Mouse (Mus musculus) kidney, adult 2 months (tissue): Measurements from ENCODE around the gene Hspb3. TPM values are rescaled to one million over a fixed set of nuclear protein-coding genes. Genes with fewer than 3 reads are reported as not detected.

ENCODE experiments used
- DNase-seq: peaks from one replicate; pipeline ENCODE4 v3.0.0; 2021
- H3K27ac ChIP-seq: fragments of 200-500 bp; 2 replicates; pipeline ENCODE4 v1.5.1; 2012; ENCODE audit warnings: low read depth, low read length, control low read depth, inconsistent platforms; ENCODE audit not compliant: insufficient read depth
- H3K27me3 ChIP-seq: fragments of 200-500 bp; replicated peaks from 2 replicates; pipeline ENCODE4 v1.6.1; 2012; ENCODE audit warnings: mild to moderate bottlenecking, moderate library complexity, low read length, inconsistent platforms; ENCODE audit not compliant: control insufficient read depth, insufficient read depth
- H3K36me3 ChIP-seq: fragments of 200-500 bp; 2 replicates; pipeline ENCODE4 v1.6.1; 2012; ENCODE audit warnings: mild to moderate bottlenecking, moderate library complexity, low read length, inconsistent platforms; ENCODE audit not compliant: control insufficient read depth, insufficient read depth
- H3K4me1 ChIP-seq: fragments of 200-500 bp; 2 replicates; pipeline ENCODE4 v1.6.1; 2011; ENCODE audit warnings: low read length; ENCODE audit not compliant: control insufficient read depth, insufficient read depth
- H3K4me3 ChIP-seq: fragments of 200-500 bp; 2 replicates; pipeline ENCODE4 v1.5.1; 2011; ENCODE audit warnings: mild to moderate bottlenecking, low read depth, low read length, control low read depth; ENCODE audit not compliant: insufficient read depth
- CTCF ChIP-seq: fragments of 200-500 bp; conservative IDR thresholded peaks from 2 replicates; pipeline ENCODE4 v1.5.1; 2011; ENCODE audit warnings: low read depth, mild to moderate bottlenecking, control low read depth, low read length, moderate library complexity, mixed read lengths; ENCODE audit not compliant: insufficient read depth, insufficient read length
- POLR2A ChIP-seq: fragments of 200-500 bp; IDR thresholded peaks from one replicate; pipeline ENCODE4 v1.6.1; 2011; ENCODE audit warnings: low read depth, low read length, control low read depth
- WGBS: fragments of 180-500 bp; shearing (Covaris S2); methylation state at CpG from one replicate; pipeline ENCODE4 v1.1.7; 2018; 5-methylcytosine and 5-hydroxymethylcytosine counted together
- polyA plus RNA-seq: library from polyadenylated mRNA; depleted of rRNA; stranded (reverse); fragments of >200 nt; gene quantifications from 2 replicates; pipeline ENCODE4 v1.2.3, GENCODE M21; 2012

The Hspb3 gene
- polyA plus RNA-seq, 1 experiment = 0.55 TPM

DNA sequence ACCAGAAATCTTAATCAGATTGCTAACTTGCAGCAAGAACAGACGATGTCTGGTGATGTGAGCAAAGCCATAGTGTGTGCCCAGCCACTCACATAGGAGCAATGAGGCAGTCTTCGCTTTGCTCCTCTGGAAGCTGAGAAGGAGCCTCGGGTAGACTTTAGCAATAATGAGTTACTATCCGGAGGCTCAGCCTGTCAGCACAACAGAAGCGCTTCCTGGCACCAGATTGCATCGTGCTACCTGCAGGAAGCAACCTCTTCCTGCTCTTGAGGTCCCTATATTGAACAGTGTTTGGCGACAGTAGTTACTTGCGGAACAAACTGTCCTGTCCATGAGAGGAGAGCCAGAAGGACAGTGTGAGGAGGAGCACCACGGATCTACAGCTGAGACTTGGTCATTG lies 28.2 kb upstream of the Hspb3 start:
- H3K27me3 ChIP-seq = no peaks in the 10 kb centered on the region; the same call in 1 of the 2 replicates
- WGBS = 60% methylated on average over 9 of the region's 9 CpGs
- H3K36me3 ChIP-seq = no peaks in the 10 kb centered on the region
- H3K4me3 ChIP-seq = no peak overlapping the region
- H3K4me1 ChIP-seq = peaks cover 12% of the 10 kb centered on the region
- no peak overlapping the region for H3K27ac ChIP-seq
- TF ChIP-seq POLR2A = no peak
- TF ChIP-seq CTCF = no peak
- no peak for DNase-seq

- WGBS = 90% methylated on average over 7 of the region's 7 CpGs
- TF ChIP-seq POLR2A (no peak), CTCF (no peak)
- Histone ChIP-seq H3K27me3 (no peaks in the 10 kb centered on the region), H3K27ac (no peak overlapping the region), H3K4me1 (peaks cover 10% of the 10 kb centered on the region), H3K36me3 (no peaks in the 10 kb centered on the region), H3K4me3 (no peak overlapping the region)
- DNase-seq = no peak
These were observed 26.4 kb upstream of the Hspb3 start for GRCm38 (mm10) chr13:113689883-113690282.

GRCm38 (mm10) chr13:113686691-113687121 lies 23.2 kb upstream of the Hspb3 start:
- TF ChIP-seq CTCF = no peak
- no peak for TF ChIP-seq POLR2A
- DNase-seq = peak; percentile 69
- H3K4me3 ChIP-seq = no peak overlapping the region
- peak overlapping the region; percentile 61; the same call in 1 of the 2 replicates for H3K27ac ChIP-seq
- no peaks in the 10 kb centered on the region for H3K27me3 ChIP-seq
- 31% methylated on average over 8 of the region's 8 CpGs for WGBS
- peaks cover 10% of the 10 kb centered on the region for H3K4me1 ChIP-seq
- H3K36me3 ChIP-seq = no peaks in the 10 kb centered on the region

DNA sequence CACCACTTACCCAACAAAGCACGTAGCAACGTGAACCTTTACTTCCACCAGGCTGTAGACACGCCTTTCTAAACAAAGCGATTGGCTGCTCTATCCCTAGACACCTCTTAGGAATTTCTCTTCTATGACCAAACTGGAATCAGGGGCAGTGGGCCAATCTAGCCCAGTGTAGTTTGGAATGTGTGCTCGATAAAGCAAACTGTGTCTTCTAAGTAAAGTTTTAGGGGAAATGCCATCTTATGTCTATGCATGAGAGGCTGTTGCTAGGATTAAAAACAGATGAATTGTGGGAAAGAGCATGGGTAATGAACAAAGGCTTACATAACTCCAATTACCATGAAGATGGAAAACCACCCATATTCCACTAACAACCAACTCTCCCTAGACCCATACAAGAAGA lies 19.3 kb upstream of the Hspb3 start:
- WGBS = 69% methylated on average over 5 of the region's 5 CpGs
- no peak for TF ChIP-seq CTCF
- no peak for TF ChIP-seq POLR2A
- no peak for DNase-seq
- Histone ChIP-seq H3K36me3 (no peaks in the 10 kb centered on the region), H3K27ac (no peak overlapping the region), H3K4me1 (peaks cover 10% of the 10 kb centered on the region), H3K27me3 (no peaks in the 10 kb centered on the region), H3K4me3 (no peak overlapping the region)

- Histone ChIP-seq H3K27ac (no peak overlapping the region), H3K4me3 (no peak overlapping the region), H3K27me3 (no peaks in the 10 kb centered on the region), H3K36me3 (no peaks in the 10 kb centered on the region), H3K4me1 (no peaks in the 10 kb centered on the region)
- no peak for TF ChIP-seq POLR2A
- TF ChIP-seq CTCF = no peak
- DNase-seq = no peak
- 93% methylated on average over 7 of the region's 7 CpGs for WGBS
These were observed 17.2 kb upstream of the Hspb3 start for GRCm38 (mm10) chr13:113680646-113681045.

- Histone ChIP-seq H3K36me3 (no peaks in the 10 kb centered on the region), H3K4me3 (no peak overlapping the region), H3K4me1 (no peaks in the 10 kb centered on the region), H3K27ac (no peak overlapping the region), H3K27me3 (no peaks in the 10 kb centered on the region)
- peak; percentile 63 for DNase-seq
- 33% methylated on average over 10 of the region's 10 CpGs for WGBS
- TF ChIP-seq POLR2A = no peak
- TF ChIP-seq CTCF = peak; percentile 40; the same call in 1 of the 2 replicates
These were observed 6.1 kb upstream of the Hspb3 start for GRCm38 (mm10) chr13:113669459-113670077.

DNA sequence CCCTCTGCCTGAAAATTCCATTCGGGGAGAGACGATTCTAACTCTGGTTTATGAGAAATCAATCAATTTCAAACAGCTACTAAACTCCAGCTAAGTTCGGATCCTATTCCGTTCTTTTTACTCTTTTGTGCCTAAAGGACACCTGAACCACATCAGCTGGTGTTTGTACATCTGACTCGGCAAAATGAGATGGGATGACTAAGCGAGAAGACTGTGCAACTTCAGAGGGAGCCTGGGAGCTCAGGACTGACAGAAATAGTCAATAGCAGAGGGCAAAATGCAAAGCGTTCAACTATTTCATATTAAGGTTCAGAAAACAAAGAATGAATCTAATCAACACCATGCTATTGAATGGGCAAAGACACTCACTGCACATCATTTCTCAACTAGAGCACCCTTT lies 407 bp upstream of the Hspb3 start:
- no peaks in the 10 kb centered on the region for H3K36me3 ChIP-seq
- H3K4me1 ChIP-seq = no peaks in the 10 kb centered on the region
- no peak overlapping the region for H3K27ac ChIP-seq
- H3K4me3 ChIP-seq = no peak overlapping the region
- DNase-seq = no peak
- WGBS = 71% methylated on average over 7 of the region's 7 CpGs
- no peak for TF ChIP-seq POLR2A
- no peak for TF ChIP-seq CTCF
- H3K27me3 ChIP-seq = no peaks in the 10 kb centered on the region
